Mouse (Mus musculus) midbrain, embryonic 11.5 days (tissue): ENCODE measurements around the gene Arid5a. TPM values are rescaled to one million over a fixed set of nuclear protein-coding genes. Genes with fewer than 3 reads are reported as not detected.

Experiments
- ATAC-seq: fragments of 200-750 bp; cut with Nextera tagmentation; 2 replicates; pipeline ENCODE4 v1.8.0; 2017; ENCODE audit warnings: moderate TSS enrichment, moderate library complexity; ENCODE audit not compliant: low FRiP score
- DNase-seq: peaks from one replicate; pipeline ENCODE4 v3.0.0; 2015; ENCODE audit warnings: low spot score; ENCODE audit errors: missing footprints
- H3K27ac ChIP-seq: fragments of 300-500 bp; sonication (generic); 2 replicates; pipeline ENCODE4 v1.5.1; 2014; ENCODE audit warnings: low read depth, low read length
- H3K27me3 ChIP-seq: fragments of 300-500 bp; sonication (generic); 2 replicates; pipeline ENCODE4 v1.6.1; 2014; ENCODE audit warnings: mild to moderate bottlenecking, low read length, moderate library complexity, mixed read lengths; ENCODE audit not compliant: control insufficient read depth, insufficient read depth
- H3K36me3 ChIP-seq: fragments of 300-500 bp; sonication (generic); 2 replicates; pipeline ENCODE4 v1.6.1; 2014; ENCODE audit warnings: mild to moderate bottlenecking, low read length, moderate library complexity, mixed read lengths; ENCODE audit not compliant: control insufficient read depth, insufficient read depth
- H3K4me1 ChIP-seq: fragments of 300-500 bp; sonication (generic); 2 replicates; pipeline ENCODE4 v1.6.1; 2014; ENCODE audit warnings: low read length; ENCODE audit not compliant: control insufficient read depth, insufficient read depth
- H3K4me2 ChIP-seq: fragments of 300-500 bp; sonication (generic); 2 replicates; pipeline ENCODE4 v1.6.1; 2014; ENCODE audit warnings: mild to moderate bottlenecking, moderate library complexity
- H3K4me3 ChIP-seq: fragments of 300-500 bp; sonication (generic); 2 replicates; pipeline ENCODE4 v1.5.1; 2014; ENCODE audit warnings: low read depth, low read length
- H3K9ac ChIP-seq: fragments of 300-500 bp; sonication (generic); 2 replicates; pipeline ENCODE4 v1.6.1; 2014; ENCODE audit warnings: low read length
- H3K9me3 ChIP-seq: fragments of 300-500 bp; sonication (generic); 2 replicates; pipeline ENCODE4 v1.6.1; 2016; ENCODE audit warnings: low read length; ENCODE audit not compliant: control insufficient read depth
- WGBS: fragments of 180-500 bp; shearing (Covaris S2); extraction: QIAGEN DNeasy Blood & Tissue Kit; methylation state at CpG from one replicate; pipeline ENCODE4 v1.1.7; 2014; 5-methylcytosine and 5-hydroxymethylcytosine counted together
- polyA plus RNA-seq: library from polyadenylated mRNA; unstranded; fragments of >200 nt; fragmentation: Nextera tagmentation; extraction: Ambion mirVana; gene quantifications from 2 replicates; pipeline ENCODE4 v1.2.1, GENCODE M21; 2014

Gene Arid5a
- polyA plus RNA-seq, 1 experiment from 2014 or later: 2.0 TPM

DNA sequence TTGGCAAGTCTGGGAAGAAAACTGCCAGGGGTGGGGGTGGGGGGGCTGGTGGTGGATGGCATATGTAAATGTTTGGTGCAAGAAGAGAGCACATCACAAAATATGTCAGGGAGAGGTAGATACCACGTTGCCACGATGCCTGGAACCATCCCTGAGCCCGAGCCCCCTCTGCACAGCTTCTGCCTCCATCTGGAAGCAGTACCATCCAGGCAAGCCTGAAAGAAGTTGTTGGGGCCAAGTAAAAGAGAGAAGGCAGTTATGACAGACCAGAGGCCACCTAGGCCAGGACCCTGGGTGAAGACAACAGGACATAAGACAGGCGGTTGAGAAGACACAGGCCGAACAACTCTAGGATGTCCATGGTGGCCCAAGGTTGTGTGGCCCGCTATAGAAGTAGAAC lies 7.0 kb upstream of the Arid5a start:
- 90% methylated on average over 6 of the region's 6 CpGs for WGBS
- ATAC-seq: no peak
- Histone ChIP-seq H3K27me3 (peaks cover 7% of the 10 kb centered on the region), H3K4me2 (no peak overlapping the region), H3K4me1 (peaks cover 5% of the 10 kb centered on the region), H3K9ac (no peak overlapping the region), H3K27ac (no peak overlapping the region), H3K9me3 (no peaks in the 10 kb centered on the region), H3K36me3 (no peaks in the 10 kb centered on the region), H3K4me3 (no peak overlapping the region)
- peak; percentile 66 for DNase-seq

DNA sequence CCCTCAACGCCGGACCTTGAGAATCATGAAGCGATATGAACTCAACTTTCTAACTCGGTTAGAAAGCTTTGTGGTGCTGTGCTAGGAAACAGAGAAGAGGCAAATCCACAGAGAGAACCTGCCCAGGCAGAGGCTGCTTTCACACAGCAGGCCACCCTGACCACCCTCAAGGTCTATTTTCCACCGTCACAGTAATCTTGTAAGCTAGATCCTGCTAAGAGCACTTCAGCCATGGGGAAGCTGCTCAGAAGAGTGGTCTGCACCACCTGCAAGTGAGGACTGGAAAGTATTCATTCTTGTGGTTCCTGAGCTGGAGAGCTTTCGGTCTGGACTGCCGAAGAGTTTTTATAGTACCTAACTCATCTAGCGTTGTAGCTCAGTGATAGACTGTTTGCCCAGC lies 5.3 kb upstream of the Arid5a start:
- DNase-seq (peak; percentile 56), ATAC-seq (no peak)
- no peaks in the 10 kb centered on the region for H3K9me3 ChIP-seq
- no peaks in the 10 kb centered on the region for H3K36me3 ChIP-seq
- H3K4me3 ChIP-seq: no peak overlapping the region
- H3K4me1 ChIP-seq: peaks cover 5% of the 10 kb centered on the region
- WGBS: 76% methylated on average over 8 of the region's 8 CpGs
- H3K27me3 ChIP-seq: peaks cover 7% of the 10 kb centered on the region
- H3K9ac ChIP-seq: no peak overlapping the region
- H3K4me2 ChIP-seq: no peak overlapping the region
- H3K27ac ChIP-seq: no peak overlapping the region

DNA sequence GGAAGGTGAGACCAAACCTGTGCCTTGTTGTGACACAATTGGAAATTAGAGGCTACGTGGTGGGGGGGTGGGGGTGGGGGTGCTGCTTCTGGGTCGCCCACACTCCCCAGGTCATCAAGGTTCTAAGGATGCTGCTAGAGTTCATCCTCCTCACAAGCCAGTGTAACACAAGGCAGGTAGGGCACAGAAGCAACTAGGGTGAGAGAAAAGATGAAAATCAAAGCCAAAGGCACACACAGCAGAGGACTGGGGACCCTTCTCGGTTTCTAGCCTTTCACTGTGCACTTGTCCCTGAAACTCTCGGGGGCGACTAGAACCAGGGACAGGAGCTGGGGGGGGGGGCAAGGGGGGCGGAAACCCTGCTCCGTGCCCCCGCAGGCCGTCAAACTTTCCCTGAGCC lies 4.6 kb upstream of the Arid5a start:
- H3K4me2 ChIP-seq: peak overlapping the region; percentile 54
- peaks cover 5% of the 10 kb centered on the region for H3K4me1 ChIP-seq
- H3K27ac ChIP-seq: no peak overlapping the region
- no peaks in the 10 kb centered on the region for H3K36me3 ChIP-seq
- WGBS: 19% methylated on average over 9 of the region's 9 CpGs
- peaks cover 7% of the 10 kb centered on the region for H3K27me3 ChIP-seq
- peak overlapping the region; percentile 28 for H3K4me3 ChIP-seq
- DNase-seq (no peak), ATAC-seq (no peak)
- peak overlapping the region; percentile 24; the same call in 1 of the 2 replicates for H3K9ac ChIP-seq
- H3K9me3 ChIP-seq: no peaks in the 10 kb centered on the region

DNA sequence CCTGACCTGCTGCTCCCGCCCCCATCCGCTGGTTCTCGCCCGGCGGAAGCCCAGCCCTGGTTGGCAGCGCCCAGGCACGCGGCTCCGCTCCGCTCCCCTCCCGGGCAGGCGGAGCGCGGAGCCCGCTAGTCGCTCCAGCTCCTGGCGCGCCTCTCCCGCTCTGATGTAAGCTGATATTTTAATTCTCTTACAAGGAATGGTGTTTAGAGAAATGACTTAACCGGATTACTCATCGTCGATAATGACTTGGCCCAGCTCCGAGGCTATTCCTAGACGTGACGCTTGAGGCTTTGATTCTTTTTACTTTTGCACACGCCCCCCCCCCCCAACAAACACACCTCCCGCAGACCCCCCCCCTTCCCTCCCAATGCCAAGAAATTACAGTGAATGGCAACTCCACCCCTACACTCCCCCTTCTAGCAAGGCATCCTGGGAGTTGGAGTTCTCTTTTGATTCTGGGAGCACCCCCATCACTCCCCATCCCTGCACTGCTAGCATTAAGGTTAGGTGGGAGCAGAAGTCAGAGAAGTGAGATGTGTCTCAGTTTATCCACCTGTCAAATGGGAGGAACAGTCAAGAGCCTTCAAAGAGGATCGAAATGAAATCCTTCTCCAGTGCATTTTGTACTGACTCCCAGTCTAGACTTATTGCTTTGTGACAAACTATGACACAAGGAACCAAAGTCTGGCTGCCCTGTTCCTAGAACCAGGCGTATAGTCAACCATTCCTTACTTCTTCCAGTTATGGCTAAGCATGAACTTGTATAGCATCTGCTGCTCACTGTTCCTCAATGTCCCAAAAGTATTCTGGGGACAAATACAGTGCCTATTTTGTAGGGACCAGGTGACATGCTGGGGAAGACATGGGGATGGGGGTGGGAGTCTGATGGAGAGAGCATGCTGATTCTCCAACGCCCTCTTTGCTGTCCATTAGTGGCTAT lies 3.9 kb upstream of the Arid5a start:
- Histone ChIP-seq H3K27me3 (peaks cover 9% of the 10 kb centered on the region; the same call in 1 of the 2 replicates), H3K4me2 (peak overlapping the region; percentile 54), H3K36me3 (no peaks in the 10 kb centered on the region), H3K9me3 (no peaks in the 10 kb centered on the region), H3K9ac (peak overlapping the region; percentile 24; the same call in 1 of the 2 replicates), H3K4me1 (peaks cover 10% of the 10 kb centered on the region), H3K27ac (no peak overlapping the region), H3K4me3 (peak overlapping the region; percentile 28)
- ATAC-seq: peak; percentile 33; the same call in 1 of the 2 replicates
- DNase-seq: peak; percentile 92
- WGBS: 9% methylated on average over 29 of the region's 30 CpGs

DNA sequence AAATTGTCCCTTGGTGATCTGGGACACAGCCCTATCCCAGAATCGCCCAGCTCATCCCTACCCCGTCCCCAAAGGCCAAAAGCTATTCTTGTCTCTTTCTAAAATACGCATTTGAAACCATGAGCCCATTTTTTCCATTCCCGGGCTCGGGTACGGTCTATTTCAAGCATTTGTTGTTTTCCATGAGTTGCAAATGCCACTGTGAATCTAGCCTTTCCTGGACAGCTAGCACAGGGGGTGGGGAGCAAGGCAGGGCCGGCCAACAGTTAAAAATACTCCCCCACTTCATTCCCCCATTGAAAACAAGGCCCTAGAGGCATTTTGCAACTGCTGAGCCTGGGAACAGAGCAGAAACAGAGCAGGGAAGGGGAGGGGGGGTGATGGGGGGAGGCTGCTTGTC lies 2.8 kb upstream of the Arid5a start:
- WGBS: 75% methylated on average over 7 of the region's 7 CpGs
- no peak for ATAC-seq

DNA sequence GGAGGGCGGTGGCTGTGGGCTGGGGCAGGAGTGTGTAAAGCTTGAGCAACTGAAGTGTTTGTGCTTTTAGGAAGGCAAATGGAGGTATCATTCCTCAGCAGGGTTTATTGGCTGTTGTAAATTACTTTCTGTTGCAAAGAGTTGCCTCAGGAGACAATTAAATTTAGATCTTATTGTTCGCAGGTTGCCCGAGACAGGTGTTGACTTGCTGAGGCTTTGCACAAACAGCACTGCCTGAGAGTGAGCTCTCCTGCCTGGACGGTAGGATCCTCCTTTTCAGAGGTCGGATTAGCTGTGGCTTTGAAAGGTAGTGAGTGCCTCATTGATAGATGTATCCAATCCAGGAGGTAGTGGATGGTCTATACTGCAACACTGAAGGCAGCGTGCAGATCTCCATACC lies 1.4 kb upstream of the Arid5a start:
- H3K27ac ChIP-seq: no peak overlapping the region
- H3K27me3 ChIP-seq: peaks cover 18% of the 10 kb centered on the region; the same call in 1 of the 2 replicates

More for the DNA sequence above, 2.8 kb upstream of the Arid5a start:
- Histone ChIP-seq H3K4me3 (no peak overlapping the region), H3K4me2 (no peak overlapping the region), H3K4me1 (peaks cover 13% of the 10 kb centered on the region), H3K9ac (no peak overlapping the region), H3K27me3 (peaks cover 18% of the 10 kb centered on the region; the same call in 1 of the 2 replicates), H3K27ac (no peak overlapping the region), H3K36me3 (no peaks in the 10 kb centered on the region), H3K9me3 (no peaks in the 10 kb centered on the region)
- peak; percentile 53 for DNase-seq

DNA sequence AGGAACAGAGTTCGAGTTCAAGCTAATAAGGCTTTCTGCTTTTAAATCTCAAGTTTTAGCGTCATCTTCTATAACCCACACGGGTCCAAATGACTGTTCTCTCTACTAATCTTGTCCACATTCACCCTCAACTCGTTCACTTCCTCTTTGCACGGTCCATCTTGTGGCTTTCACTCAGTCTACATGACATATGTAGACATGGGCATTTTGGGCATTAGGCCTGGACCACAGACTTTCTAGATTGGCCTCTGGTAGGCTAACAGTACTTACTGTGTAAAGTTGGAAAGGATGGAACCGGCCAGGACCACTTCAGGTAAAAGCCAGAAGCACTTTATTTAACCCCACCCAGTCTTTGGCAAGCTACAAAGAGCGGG lies 425 bp upstream of the Arid5a start:
- no peak overlapping the region for H3K9ac ChIP-seq
- H3K4me1 ChIP-seq: peaks cover 13% of the 10 kb centered on the region
- no peaks in the 10 kb centered on the region for H3K9me3 ChIP-seq
- H3K36me3 ChIP-seq: no peaks in the 10 kb centered on the region
- peaks cover 18% of the 10 kb centered on the region; the same call in 1 of the 2 replicates for H3K27me3 ChIP-seq
- 70% methylated on average over 7 of the region's 7 CpGs for WGBS
- H3K4me2 ChIP-seq: no peak overlapping the region
- ATAC-seq: peak; percentile 34
- no peak for DNase-seq
- no peak overlapping the region for H3K27ac ChIP-seq
- H3K4me3 ChIP-seq: no peak overlapping the region

More for the DNA sequence above, 1.4 kb upstream of the Arid5a start:
- DNase-seq: peak; percentile 80
- no peaks in the 10 kb centered on the region for H3K36me3 ChIP-seq
- no peak overlapping the region for H3K4me3 ChIP-seq
- ATAC-seq: no peak
- peaks cover 13% of the 10 kb centered on the region for H3K4me1 ChIP-seq
- 77% methylated on average over 6 of the region's 6 CpGs for WGBS
- H3K9me3 ChIP-seq: no peaks in the 10 kb centered on the region
- no peak overlapping the region for H3K9ac ChIP-seq
- no peak overlapping the region for H3K4me2 ChIP-seq

DNA sequence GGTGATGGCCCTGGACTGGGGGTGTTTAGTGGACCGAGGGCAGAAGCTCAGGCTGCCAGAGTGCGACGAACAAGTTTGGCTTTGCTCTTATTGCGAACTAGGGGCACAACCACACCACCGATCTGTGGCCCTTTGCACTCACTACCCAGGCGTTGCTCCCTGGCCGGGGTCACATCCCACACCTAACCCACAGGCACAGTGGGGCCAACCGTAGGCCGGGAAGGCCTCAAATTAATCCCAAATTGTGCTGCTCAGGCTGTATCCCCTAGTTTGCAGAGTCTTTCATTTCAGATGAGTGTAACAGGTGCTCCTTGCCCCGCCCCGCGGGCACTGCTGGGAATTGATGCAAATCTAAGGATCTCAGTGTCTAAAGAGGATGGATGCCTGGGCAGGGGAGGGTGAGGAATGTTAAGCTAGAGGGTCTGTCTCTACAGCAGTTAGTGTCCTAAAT lies 943 bp downstream of the Arid5a start:
- H3K36me3 ChIP-seq: no peaks in the 10 kb centered on the region
- peak overlapping the region; percentile 60; the same call in 1 of the 2 replicates for H3K9ac ChIP-seq
- DNase-seq (peak; percentile 88), ATAC-seq (no peak)
- H3K4me2 ChIP-seq: peak overlapping the region; percentile 97
- peaks cover 8% of the 10 kb centered on the region for H3K4me1 ChIP-seq
- H3K4me3 ChIP-seq: peak overlapping the region; percentile 54
- no peak overlapping the region for H3K27ac ChIP-seq
- no peaks in the 10 kb centered on the region for H3K9me3 ChIP-seq
- WGBS: 5% methylated on average over 12 of the region's 12 CpGs
- H3K27me3 ChIP-seq: peaks cover 13% of the 10 kb centered on the region; the same call in 1 of the 2 replicates

DNA sequence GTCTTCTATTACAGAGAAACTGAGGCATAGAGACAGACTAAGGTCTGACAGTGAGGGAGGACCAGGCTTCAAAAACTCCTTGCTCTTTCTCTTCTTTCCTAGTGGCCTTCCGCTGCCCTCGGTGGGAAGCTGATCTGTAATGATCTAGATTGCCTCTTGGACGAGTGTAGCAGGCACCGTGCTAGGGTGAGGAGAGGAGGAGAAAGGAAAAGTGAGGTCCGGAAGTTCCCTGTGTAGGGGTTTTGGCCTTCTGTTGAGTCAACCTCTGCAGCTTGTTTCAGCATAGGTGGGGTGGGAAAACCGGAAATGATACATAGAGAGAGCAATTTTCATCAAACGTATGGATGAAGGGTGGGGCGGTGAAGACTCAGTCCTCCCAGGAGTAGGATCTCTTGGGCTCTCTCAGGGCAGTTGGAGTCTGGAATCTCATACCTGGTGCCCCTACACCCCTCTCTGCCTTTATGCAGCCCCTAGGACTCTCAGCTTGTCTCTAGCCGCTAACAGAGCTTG lies 1.5 kb downstream of the Arid5a start:
- WGBS: 61% methylated on average over 9 of the region's 9 CpGs
- DNase-seq: no peak
- no peak for ATAC-seq
- no peak overlapping the region for H3K4me3 ChIP-seq
- no peaks in the 10 kb centered on the region for H3K9me3 ChIP-seq
- no peak overlapping the region for H3K9ac ChIP-seq
- H3K4me2 ChIP-seq: no peak overlapping the region
- peaks cover 13% of the 10 kb centered on the region; the same call in 1 of the 2 replicates for H3K27me3 ChIP-seq
- H3K27ac ChIP-seq: no peak overlapping the region
- no peaks in the 10 kb centered on the region for H3K36me3 ChIP-seq
- H3K4me1 ChIP-seq: peaks cover 8% of the 10 kb centered on the region
